Mouse (Mus musculus): ENCODE data around the gene Eef1g.
A peak's percentile ranks its signal among the peaks of the same experiment; 100 is the strongest.

DNA sequence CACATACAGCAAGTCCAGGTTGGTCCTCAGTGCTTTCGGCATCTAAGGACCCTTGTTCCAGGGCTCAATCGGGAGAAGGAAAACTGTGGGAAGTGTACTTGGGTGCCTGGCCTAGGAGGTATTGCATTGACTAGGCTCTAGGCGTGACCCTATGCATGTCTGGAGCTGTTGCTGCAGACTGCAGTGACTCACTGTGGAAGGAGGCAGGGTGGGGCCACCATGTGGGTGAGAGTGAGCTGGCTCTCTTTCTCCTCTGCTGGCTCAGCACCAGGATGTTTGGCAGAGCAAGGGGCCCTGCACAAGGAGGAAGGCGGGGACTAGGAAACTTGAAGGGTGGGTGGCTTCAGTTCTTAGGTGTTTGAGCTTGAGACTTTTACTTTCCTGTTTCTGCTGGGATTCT is 30.7 kb downstream of the Eef1g start:
- TF ChIP-seq CTCF (IDR thresholded peaks at IDR 0.05) (peak; percentile 40), EP300 (IDR thresholded peaks at IDR 0.05) (peak; percentile 78)

Measured in lung, postnatal 0 days (tissue).